Mouse (Mus musculus): ENCODE results near the gene Gm49383.
"Not testable (repeated sequence)": the region's sequence is repeated elsewhere in the genome, so short reads cannot be mapped to it uniquely, and the experiment has no call there.

The Gm49383 gene

DNA sequence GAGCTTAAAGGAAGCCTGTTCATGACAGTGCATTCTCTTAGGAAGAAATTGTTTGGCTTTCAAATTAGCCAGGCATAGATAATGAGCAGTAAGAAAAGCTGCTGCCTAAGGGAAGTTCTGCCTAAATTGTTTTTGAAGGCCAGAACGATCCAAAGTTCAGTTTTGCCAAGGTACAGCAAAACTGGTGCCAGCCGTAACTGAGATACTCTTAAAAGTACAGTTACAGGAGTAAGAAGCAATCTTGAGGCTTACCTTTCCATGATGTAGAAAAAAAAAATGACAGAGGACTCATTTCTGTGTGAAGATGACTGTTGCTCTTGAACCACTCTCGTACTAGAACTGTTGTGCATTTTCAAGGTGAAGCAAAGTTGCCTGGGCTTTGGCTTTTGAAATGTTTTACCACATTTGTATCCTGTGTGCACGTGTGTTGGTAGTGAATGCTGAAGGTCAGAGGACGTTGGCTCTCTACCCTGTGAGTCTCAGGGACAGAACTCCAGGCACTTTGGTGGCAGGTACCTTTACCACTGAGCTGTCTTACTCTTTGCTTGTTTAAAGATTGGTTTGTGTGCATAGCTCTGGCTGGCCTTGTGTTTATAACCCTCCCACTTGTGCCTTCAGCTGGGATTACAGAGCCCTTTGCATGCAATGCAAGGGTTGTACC is 10.0 kb downstream of the Gm49383 start:
- no peaks in the 10 kb centered on the region for H3K27me3 ChIP-seq (ENCODE audit: control insufficient read depth, insufficient read depth, low read length, poor library complexity, severe bottlenecking)
- DNase-seq (ENCODE audit: low read depth, low spot score), result no peak
- H3K36me3 ChIP-seq (ENCODE audit: control insufficient read depth, insufficient read depth, low read length, poor library complexity, severe bottlenecking), result peaks cover 5% of the 10 kb centered on the region; the same call in 1 of the 2 replicates

- Histone ChIP-seq H3K27me3 (ENCODE audit: control insufficient read depth, insufficient read depth, low read length, poor library complexity, severe bottlenecking) (no peaks in the 10 kb centered on the region), H3K36me3 (ENCODE audit: control insufficient read depth, insufficient read depth, low read length, poor library complexity, severe bottlenecking) (peaks cover 5% of the 10 kb centered on the region; the same call in 1 of the 2 replicates)
- DNase-seq (ENCODE audit: low read depth, low spot score), result no peak
Measured at GRCm38 (mm10) chr12:69185371-69185770, 11.5 kb downstream of the Gm49383 start.

DNA sequence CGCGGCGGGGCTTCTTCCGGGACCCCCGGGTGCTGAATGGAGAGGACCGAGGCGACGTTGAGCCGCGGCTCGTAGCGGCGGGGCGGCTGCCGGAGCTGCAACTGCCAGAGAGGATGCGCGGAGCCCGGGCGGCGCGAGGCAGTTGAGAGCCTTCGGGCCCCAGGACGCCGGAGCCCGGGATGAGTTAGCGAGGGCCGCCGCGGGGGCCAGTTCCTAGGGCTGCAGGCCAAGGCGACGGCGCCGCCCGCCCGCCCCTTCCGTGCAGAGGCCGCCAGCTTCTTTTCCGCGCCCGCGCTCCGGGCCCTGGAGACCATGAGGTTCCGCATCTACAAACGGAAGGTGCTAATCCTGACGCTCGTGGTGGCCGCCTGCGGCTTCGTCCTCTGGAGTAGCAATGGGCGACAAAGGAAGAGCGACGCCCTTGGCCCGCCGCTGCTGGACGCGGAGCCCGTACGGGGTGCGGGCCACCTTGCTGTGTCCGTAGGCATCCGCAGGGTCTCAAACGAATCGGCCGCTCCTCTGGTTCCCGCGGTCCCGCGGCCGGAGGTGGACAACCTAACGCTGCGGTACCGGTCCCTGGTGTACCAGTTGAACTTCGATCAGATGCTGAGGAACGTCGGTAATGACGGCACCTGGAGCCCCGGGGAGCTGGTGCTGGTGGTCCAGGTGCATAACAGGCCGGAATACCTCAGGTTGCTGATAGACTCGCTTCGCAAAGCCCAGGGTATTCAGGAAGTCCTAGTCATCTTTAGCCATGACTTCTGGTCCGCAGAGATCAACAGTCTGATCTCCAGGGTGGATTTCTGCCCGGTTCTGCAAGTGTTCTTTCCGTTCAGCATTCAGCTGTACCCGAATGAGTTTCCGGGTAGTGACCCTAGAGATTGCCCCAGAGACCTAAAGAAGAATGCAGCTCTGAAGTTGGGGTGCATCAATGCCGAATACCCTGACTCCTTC is 12.3 kb downstream of the Gm49383 start:
- Histone ChIP-seq H3K27me3 (ENCODE audit: control insufficient read depth, insufficient read depth, low read length, poor library complexity, severe bottlenecking) (no peaks in the 10 kb centered on the region), H3K36me3 (ENCODE audit: control insufficient read depth, insufficient read depth, low read length, poor library complexity, severe bottlenecking) (peaks cover 5% of the 10 kb centered on the region; the same call in 1 of the 2 replicates)
- DNase-seq (ENCODE audit: low read depth, low spot score), result peak; percentile 55

- peaks cover 5% of the 10 kb centered on the region; the same call in 1 of the 2 replicates for H3K36me3 ChIP-seq (ENCODE audit: control insufficient read depth, insufficient read depth, low read length, poor library complexity, severe bottlenecking)
- H3K27me3 ChIP-seq (ENCODE audit: control insufficient read depth, insufficient read depth, low read length, poor library complexity, severe bottlenecking), result no peaks in the 10 kb centered on the region
- DNase-seq (ENCODE audit: low read depth, low spot score), result peak; percentile 98
Measured at GRCm38 (mm10) chr12:69183583-69184308, 13.2 kb downstream of the Gm49383 start, which contains the start of the genes Rpl36al and Mgat2. Gene Rpl36al (minus strand): TSS chr12:69184083. Gene Mgat2 (plus strand): TSS chr12:69184157.

GRCm38 (mm10) chr12:69181800-69182199 is 15.1 kb downstream of the Gm49383 start:
- Histone ChIP-seq H3K27me3 (ENCODE audit: control insufficient read depth, insufficient read depth, low read length, poor library complexity, severe bottlenecking) (no peaks in the 10 kb centered on the region), H3K36me3 (ENCODE audit: control insufficient read depth, insufficient read depth, low read length, poor library complexity, severe bottlenecking) (peaks cover 5% of the 10 kb centered on the region; the same call in 1 of the 2 replicates)
- DNase-seq (ENCODE audit: low read depth, low spot score), result no peak

DNA sequence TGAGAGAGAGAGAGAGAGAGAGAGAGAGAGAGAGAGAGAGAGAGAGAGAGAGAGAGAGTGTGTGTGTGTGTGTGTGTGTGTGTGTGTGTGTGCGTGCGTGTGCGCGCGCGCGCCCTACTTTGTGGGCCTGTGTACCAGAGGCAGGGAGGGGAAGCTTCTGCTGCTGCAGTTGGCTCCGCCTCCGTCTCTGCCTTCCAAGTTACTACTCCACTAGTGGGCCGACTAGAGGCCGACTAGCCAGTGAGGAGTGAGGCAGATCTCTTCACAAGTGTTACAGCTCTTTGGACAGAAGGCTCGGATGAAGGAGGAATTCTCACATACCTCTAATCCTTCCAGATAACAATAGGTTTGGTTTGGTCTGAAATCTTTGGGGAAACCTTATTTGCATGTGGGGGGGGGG is 17.5 kb downstream of the Gm49383 start:
- no peaks in the 10 kb centered on the region for H3K27me3 ChIP-seq (ENCODE audit: control insufficient read depth, insufficient read depth, low read length, poor library complexity, severe bottlenecking)
- H3K36me3 ChIP-seq (ENCODE audit: control insufficient read depth, insufficient read depth, low read length, poor library complexity, severe bottlenecking), result peaks cover 5% of the 10 kb centered on the region; the same call in 1 of the 2 replicates
- no peak for DNase-seq (ENCODE audit: low read depth, low spot score)

DNA sequence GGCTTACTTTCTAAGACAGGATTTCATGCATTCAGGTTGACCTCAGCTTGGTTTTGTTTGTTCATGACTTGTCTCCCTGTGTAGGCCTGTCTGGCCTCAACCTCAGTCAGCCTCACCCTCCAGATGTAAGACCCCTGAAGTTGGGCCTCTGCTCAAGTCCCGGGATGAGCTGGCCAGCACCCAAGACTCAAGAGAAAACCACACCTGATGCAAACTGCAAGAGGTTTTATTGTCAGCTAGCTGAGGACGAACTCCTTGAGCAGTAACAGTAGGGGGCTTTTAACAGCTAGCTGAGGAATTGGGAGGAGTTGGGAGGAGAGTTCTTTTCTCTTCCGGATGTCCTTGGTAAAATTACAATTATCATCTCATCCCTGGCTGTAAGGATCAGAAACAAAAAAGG is 19.4 kb downstream of the Gm49383 start:
- DNase-seq (ENCODE audit: low read depth, low spot score), result no peak
- peaks cover 5% of the 10 kb centered on the region; the same call in 1 of the 2 replicates for H3K36me3 ChIP-seq (ENCODE audit: control insufficient read depth, insufficient read depth, low read length, poor library complexity, severe bottlenecking)
- H3K27me3 ChIP-seq (ENCODE audit: control insufficient read depth, insufficient read depth, low read length, poor library complexity, severe bottlenecking), result no peaks in the 10 kb centered on the region

GRCm38 (mm10) chr12:69175975-69176374 is 20.9 kb downstream of the Gm49383 start:
- Histone ChIP-seq H3K27me3 (ENCODE audit: control insufficient read depth, insufficient read depth, low read length, poor library complexity, severe bottlenecking) (no peaks in the 10 kb centered on the region), H3K36me3 (ENCODE audit: control insufficient read depth, insufficient read depth, low read length, poor library complexity, severe bottlenecking) (no peaks in the 10 kb centered on the region)
- DNase-seq (ENCODE audit: low read depth, low spot score), result no peak

GRCm38 (mm10) chr12:69171307-69171706 is 25.6 kb downstream of the Gm49383 start:
- H3K36me3 ChIP-seq (ENCODE audit: control insufficient read depth, insufficient read depth, low read length, poor library complexity, severe bottlenecking), result no peaks in the 10 kb centered on the region
- no peaks in the 10 kb centered on the region for H3K27me3 ChIP-seq (ENCODE audit: control insufficient read depth, insufficient read depth, low read length, poor library complexity, severe bottlenecking)
- no peak for DNase-seq (ENCODE audit: low read depth, low spot score)

DNA sequence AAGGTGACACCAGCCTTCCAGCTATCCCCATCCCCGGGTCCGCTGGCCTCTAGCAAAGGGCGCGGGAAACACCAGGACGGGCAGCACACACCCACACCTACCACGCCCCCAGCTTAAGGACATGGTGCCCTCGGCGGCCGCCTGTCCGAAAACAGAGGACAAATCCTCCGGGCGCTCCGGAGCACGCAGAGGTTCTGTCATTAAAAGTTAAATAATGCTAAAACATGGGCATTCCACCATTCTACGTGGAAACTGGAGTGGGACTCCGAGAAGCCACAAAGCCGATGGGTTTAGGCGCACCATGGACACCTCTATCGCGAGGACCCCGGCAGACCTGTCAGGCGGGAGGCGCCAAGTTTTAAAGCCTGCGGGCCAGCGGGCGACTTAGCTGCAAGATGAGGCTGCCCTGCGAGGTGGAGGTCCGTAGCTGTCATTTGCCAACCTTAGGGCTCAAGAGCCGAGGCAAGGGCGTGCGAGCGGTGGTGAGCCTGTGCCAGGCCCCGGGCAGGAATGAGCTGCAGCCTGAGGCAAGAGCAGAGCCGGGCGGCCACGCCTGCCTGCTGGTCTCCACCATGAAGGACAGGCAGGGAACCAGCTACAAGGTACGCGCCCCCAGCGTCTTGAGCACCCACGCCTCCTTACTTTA is 28.3 kb downstream of the Gm49383 start, which contains the start of gene Lrr1:
Gene Lrr1, plus strand, starts transcription at position 354 of the 646 bp plus-strand sequence.
- DNase-seq (ENCODE audit: low read depth, low spot score), result peak; percentile 90
- H3K27me3 ChIP-seq (ENCODE audit: control insufficient read depth, insufficient read depth, low read length, poor library complexity, severe bottlenecking), result no peaks in the 10 kb centered on the region
- H3K36me3 ChIP-seq (ENCODE audit: control insufficient read depth, insufficient read depth, low read length, poor library complexity, severe bottlenecking), result no peaks in the 10 kb centered on the region

- H3K27me3 ChIP-seq (ENCODE audit: control insufficient read depth, insufficient read depth, low read length, poor library complexity, severe bottlenecking), result no peaks in the 10 kb centered on the region
- no peaks in the 10 kb centered on the region for H3K36me3 ChIP-seq (ENCODE audit: control insufficient read depth, insufficient read depth, low read length, poor library complexity, severe bottlenecking)
- DNase-seq (ENCODE audit: low read depth, low spot score), result peak; percentile 39
Measured at GRCm38 (mm10) chr12:69167656-69168460, 29.0 kb downstream of the Gm49383 start.

GRCm38 (mm10) chr12:69166861-69167581 is 29.9 kb downstream of the Gm49383 start:
- H3K27me3 ChIP-seq (ENCODE audit: control insufficient read depth, insufficient read depth, low read length, poor library complexity, severe bottlenecking), result not testable (repeated sequence)

GRCm38 (mm10) chr12:69164904-69165303 is 32.0 kb downstream of the Gm49383 start:
- no peaks in the 10 kb centered on the region for H3K27me3 ChIP-seq (ENCODE audit: control insufficient read depth, insufficient read depth, low read length, poor library complexity, severe bottlenecking)
- DNase-seq (ENCODE audit: low read depth, low spot score), result no peak
- H3K36me3 ChIP-seq (ENCODE audit: control insufficient read depth, insufficient read depth, low read length, poor library complexity, severe bottlenecking), result no peaks in the 10 kb centered on the region

More at GRCm38 (mm10) chr12:69166861-69167581, 29.9 kb downstream of the Gm49383 start:
- not testable (repeated sequence) for H3K36me3 ChIP-seq (ENCODE audit: control insufficient read depth, insufficient read depth, low read length, poor library complexity, severe bottlenecking); DNase-seq (ENCODE audit: low read depth, low spot score)
